Mouse (Mus musculus) kidney, adult 2 months (tissue): ENCODE data around the gene M1ap. TPM values are rescaled to one million over a fixed set of nuclear protein-coding genes. Genes with fewer than 3 reads are reported as not detected.
A peak's percentile ranks its signal among the peaks of the same experiment; 100 is the strongest.

Experiments used
- DNase-seq: peaks from one replicate; pipeline ENCODE4 v3.0.0; 2021
- H3K27ac ChIP-seq: fragments of 200-500 bp; 2 replicates; pipeline ENCODE4 v1.5.1; 2012; ENCODE audit warnings: low read depth, low read length, control low read depth, inconsistent platforms; ENCODE audit not compliant: insufficient read depth
- H3K27me3 ChIP-seq: fragments of 200-500 bp; replicated peaks from 2 replicates; pipeline ENCODE4 v1.6.1; 2012; ENCODE audit warnings: mild to moderate bottlenecking, moderate library complexity, low read length, inconsistent platforms; ENCODE audit not compliant: control insufficient read depth, insufficient read depth
- H3K36me3 ChIP-seq: fragments of 200-500 bp; 2 replicates; pipeline ENCODE4 v1.6.1; 2012; ENCODE audit warnings: mild to moderate bottlenecking, moderate library complexity, low read length, inconsistent platforms; ENCODE audit not compliant: control insufficient read depth, insufficient read depth
- H3K4me1 ChIP-seq: fragments of 200-500 bp; 2 replicates; pipeline ENCODE4 v1.6.1; 2011; ENCODE audit warnings: low read length; ENCODE audit not compliant: control insufficient read depth, insufficient read depth
- H3K4me3 ChIP-seq: fragments of 200-500 bp; 2 replicates; pipeline ENCODE4 v1.5.1; 2011; ENCODE audit warnings: mild to moderate bottlenecking, low read depth, low read length, control low read depth; ENCODE audit not compliant: insufficient read depth
- CTCF ChIP-seq: fragments of 200-500 bp; conservative IDR thresholded peaks from 2 replicates; pipeline ENCODE4 v1.5.1; 2011; ENCODE audit warnings: low read depth, mild to moderate bottlenecking, control low read depth, low read length, moderate library complexity, mixed read lengths; ENCODE audit not compliant: insufficient read depth, insufficient read length
- POLR2A ChIP-seq: fragments of 200-500 bp; IDR thresholded peaks from one replicate; pipeline ENCODE4 v1.6.1; 2011; ENCODE audit warnings: low read depth, low read length, control low read depth
- WGBS: fragments of 180-500 bp; shearing (Covaris S2); methylation state at CpG from one replicate; pipeline ENCODE4 v1.1.7; 2018; 5-methylcytosine and 5-hydroxymethylcytosine counted together
- polyA plus RNA-seq: library from polyadenylated mRNA; depleted of rRNA; stranded (reverse); fragments of >200 nt; gene quantifications from 2 replicates; pipeline ENCODE4 v1.2.3, GENCODE M21; 2012

Gene M1ap
- polyA plus RNA-seq, 1 experiment, result 0.16 TPM

GRCm38 (mm10) chr6:82917778-82918129 is 28.9 kb upstream of the M1ap start:
- H3K36me3 ChIP-seq, result no peaks in the 10 kb centered on the region
- no peaks in the 10 kb centered on the region for H3K27me3 ChIP-seq
- no peak overlapping the region for H3K27ac ChIP-seq
- no peak for TF ChIP-seq POLR2A
- TF ChIP-seq CTCF, result peak; percentile 63
- H3K4me1 ChIP-seq, result no peaks in the 10 kb centered on the region
- DNase-seq, result peak; percentile 27
- WGBS, result 18% methylated on average over 8 of the region's 8 CpGs
- H3K4me3 ChIP-seq, result no peak overlapping the region

DNA sequence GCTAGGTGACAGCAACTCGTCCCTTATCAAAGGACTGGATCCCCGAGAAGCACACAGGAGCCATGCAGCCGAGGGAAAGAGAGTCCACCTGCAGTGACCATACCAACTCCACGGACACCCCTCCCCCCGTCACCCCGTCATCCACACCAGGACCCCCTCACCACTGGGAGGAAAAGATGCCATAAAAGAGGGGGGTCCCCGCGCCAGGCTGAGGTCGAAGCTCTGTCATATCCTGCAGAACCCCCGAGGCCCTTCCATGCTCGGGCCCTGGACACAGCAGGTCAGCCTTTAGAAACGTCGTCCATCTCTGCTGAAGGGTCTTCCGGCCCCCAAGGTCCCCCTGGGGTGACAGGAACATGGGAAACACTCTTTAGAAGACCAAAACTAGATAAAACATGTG is 28.3 kb upstream of the M1ap start:
- DNase-seq, result no peak
- Histone ChIP-seq H3K4me1 (no peaks in the 10 kb centered on the region), H3K36me3 (no peaks in the 10 kb centered on the region), H3K27me3 (no peaks in the 10 kb centered on the region), H3K4me3 (no peak overlapping the region), H3K27ac (no peak overlapping the region)
- TF ChIP-seq POLR2A, result no peak
- no peak for TF ChIP-seq CTCF
- 82% methylated on average over 14 of the region's 14 CpGs for WGBS

DNA sequence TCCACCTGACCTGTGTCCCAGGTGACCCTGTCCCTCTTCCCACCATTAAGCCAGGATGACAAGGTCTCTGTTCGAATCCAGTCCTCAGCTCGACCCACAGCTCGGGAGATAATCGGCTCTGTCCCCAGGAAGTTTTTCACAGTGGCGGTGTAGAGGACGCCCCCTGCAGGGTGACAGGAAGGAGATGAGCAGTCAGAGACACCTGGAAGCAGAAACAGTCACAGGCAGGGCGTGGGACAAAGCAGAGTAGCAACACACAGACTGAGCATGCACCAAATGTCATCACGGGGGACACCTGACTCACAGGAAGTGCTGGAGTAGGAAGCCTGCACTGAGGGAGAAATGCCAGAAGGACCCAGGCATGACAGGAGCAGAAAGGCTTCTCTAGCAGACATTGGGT is 27.2 kb upstream of the M1ap start:
- 76% methylated on average over 8 of the region's 8 CpGs for WGBS
- no peak overlapping the region for H3K27ac ChIP-seq
- no peak overlapping the region for H3K4me3 ChIP-seq
- no peaks in the 10 kb centered on the region for H3K27me3 ChIP-seq
- no peak for DNase-seq
- no peaks in the 10 kb centered on the region for H3K36me3 ChIP-seq
- TF ChIP-seq CTCF (no peak), POLR2A (no peak)
- no peaks in the 10 kb centered on the region for H3K4me1 ChIP-seq

DNA sequence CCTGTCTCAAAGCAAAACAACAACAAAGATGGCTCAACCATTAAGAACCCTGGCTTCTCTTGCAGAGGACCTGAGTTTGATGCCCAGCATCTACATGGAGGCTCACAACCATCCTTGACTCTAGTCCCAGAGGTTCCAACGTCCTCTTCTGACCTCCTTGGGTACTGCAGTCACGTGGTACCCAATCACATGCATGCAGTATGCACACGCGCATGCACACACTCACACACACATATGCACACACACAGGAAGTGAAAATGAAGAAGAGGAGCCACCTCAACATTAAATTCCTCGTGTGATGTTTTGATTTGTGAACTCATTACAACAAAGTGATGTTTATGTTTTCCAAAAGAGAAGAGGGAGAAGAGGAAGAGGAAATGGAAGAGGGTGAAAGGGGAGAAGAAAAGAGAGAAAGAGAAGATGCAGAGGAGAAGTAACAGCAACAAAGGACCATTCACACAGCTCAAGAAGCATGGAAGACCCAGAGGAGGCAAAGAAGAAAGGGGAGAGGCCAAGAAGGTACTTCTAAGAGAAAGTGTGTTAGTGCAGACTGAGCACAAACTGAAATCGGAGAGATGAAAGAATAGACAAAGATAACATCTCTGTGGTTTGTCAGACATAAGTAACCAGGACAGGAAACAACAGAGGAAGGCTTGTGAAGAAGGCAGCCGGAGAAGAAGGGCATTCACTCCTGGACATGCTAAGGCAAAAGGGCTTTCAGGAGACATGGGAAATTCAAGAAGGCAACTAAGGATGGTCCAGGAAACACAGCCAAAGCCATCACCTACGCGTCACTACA is 25.1 kb upstream of the M1ap start:
- WGBS, result 67% methylated on average over 9 of the region's 9 CpGs
- H3K4me3 ChIP-seq, result no peak overlapping the region
- H3K4me1 ChIP-seq, result no peaks in the 10 kb centered on the region
- no peaks in the 10 kb centered on the region for H3K36me3 ChIP-seq
- no peak overlapping the region for H3K27ac ChIP-seq
- no peak for TF ChIP-seq POLR2A
- no peak for TF ChIP-seq CTCF
- no peaks in the 10 kb centered on the region for H3K27me3 ChIP-seq
- no peak for DNase-seq

GRCm38 (mm10) chr6:82925005-82925404 is 21.7 kb upstream of the M1ap start:
- WGBS, result 68% methylated on average over 3 of the region's 3 CpGs

GRCm38 (mm10) chr6:82926106-82926505 is 20.6 kb upstream of the M1ap start:
- no peak overlapping the region for H3K27ac ChIP-seq
- no peak overlapping the region for H3K4me3 ChIP-seq
- no peaks in the 10 kb centered on the region for H3K4me1 ChIP-seq
- TF ChIP-seq POLR2A (no peak), CTCF (no peak)
- no peaks in the 10 kb centered on the region for H3K27me3 ChIP-seq
- DNase-seq, result no peak
- WGBS, result 87% methylated on average over 10 of the region's 10 CpGs
- H3K36me3 ChIP-seq, result no peaks in the 10 kb centered on the region

More at GRCm38 (mm10) chr6:82925005-82925404, 21.7 kb upstream of the M1ap start:
- no peak for DNase-seq
- TF ChIP-seq POLR2A, result no peak
- peak; percentile 33 for TF ChIP-seq CTCF
- no peak overlapping the region for H3K27ac ChIP-seq
- H3K27me3 ChIP-seq, result no peaks in the 10 kb centered on the region
- no peaks in the 10 kb centered on the region for H3K36me3 ChIP-seq
- no peak overlapping the region for H3K4me3 ChIP-seq
- H3K4me1 ChIP-seq, result no peaks in the 10 kb centered on the region

DNA sequence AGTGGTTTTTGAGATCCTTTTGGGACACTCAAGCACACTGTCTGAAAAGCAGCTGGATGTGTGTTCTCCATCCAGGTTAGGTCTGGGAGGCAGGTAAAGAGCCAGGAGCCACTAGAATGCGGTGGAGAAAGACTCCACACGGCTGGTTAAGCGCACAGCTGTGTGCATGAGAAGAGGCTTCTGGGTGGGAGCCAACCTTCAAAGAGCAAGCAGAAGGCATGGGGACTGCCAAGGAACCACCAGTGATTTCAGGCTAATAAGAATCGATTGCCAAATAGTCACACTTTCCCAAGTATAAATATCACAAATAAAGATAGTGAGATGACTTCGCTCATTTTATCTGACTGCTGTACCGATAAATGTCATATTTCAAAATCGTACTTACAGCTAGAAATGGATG is 20.2 kb upstream of the M1ap start:
- H3K36me3 ChIP-seq, result no peaks in the 10 kb centered on the region
- DNase-seq, result no peak
- no peak overlapping the region for H3K4me3 ChIP-seq
- no peaks in the 10 kb centered on the region for H3K4me1 ChIP-seq
- H3K27me3 ChIP-seq, result no peaks in the 10 kb centered on the region
- no peak overlapping the region for H3K27ac ChIP-seq
- TF ChIP-seq POLR2A (no peak), CTCF (no peak)
- 83% methylated on average over 7 of the region's 7 CpGs for WGBS

GRCm38 (mm10) chr6:82927617-82928016 is 19.1 kb upstream of the M1ap start:
- Histone ChIP-seq H3K36me3 (no peaks in the 10 kb centered on the region), H3K4me3 (no peak overlapping the region), H3K27ac (no peak overlapping the region), H3K4me1 (no peaks in the 10 kb centered on the region), H3K27me3 (no peaks in the 10 kb centered on the region)
- DNase-seq, result no peak
- whole genome bisulfite sequencing, result 49% methylated on average over 5 of the region's 5 CpGs
- TF ChIP-seq POLR2A (no peak), CTCF (no peak)
